Mouse (Mus musculus) spleen, adult 2 months (tissue): ENCODE measurements around the gene Aldob. TPM values are rescaled to one million over a fixed set of nuclear protein-coding genes. Genes with fewer than 3 reads are reported as not detected.

Experiments
- DNase-seq, 2 experiments: peaks; one replicate each; pipeline versions ENCODE4 v3.0.0 to v3.0.0-alpha.2; 2012 to 2021; ENCODE audit warnings: low spot score in 2 of 2, low read depth in 1 of 2
- H3K27ac ChIP-seq: fragments of 200-500 bp; 2 replicates; pipeline ENCODE4 v1.5.1; 2012; ENCODE audit warnings: low read length, inconsistent platforms; ENCODE audit not compliant: insufficient read depth
- H3K27me3 ChIP-seq: fragments of 200-500 bp; 2 replicates; pipeline ENCODE4 v1.6.1; 2012; ENCODE audit warnings: mild to moderate bottlenecking, moderate library complexity, low read length, inconsistent platforms; ENCODE audit not compliant: control insufficient read depth, insufficient read depth
- H3K36me3 ChIP-seq: fragments of 200-500 bp; 2 replicates; pipeline ENCODE4 v1.6.1; 2012; ENCODE audit warnings: mild to moderate bottlenecking, low read length, inconsistent platforms; ENCODE audit not compliant: control insufficient read depth, insufficient read depth
- H3K4me1 ChIP-seq: fragments of 200-500 bp; 2 replicates; pipeline ENCODE4 v1.6.1; 2011; ENCODE audit warnings: inconsistent platforms; ENCODE audit not compliant: control insufficient read depth, insufficient read depth, insufficient read length
- H3K4me3 ChIP-seq: fragments of 200-500 bp; 2 replicates; pipeline ENCODE4 v1.5.1; 2011; ENCODE audit warnings: mild to moderate bottlenecking, inconsistent platforms; ENCODE audit not compliant: insufficient read depth, insufficient read length; ENCODE audit errors: extremely low read depth
- CTCF ChIP-seq: fragments of 200-500 bp; IDR thresholded peaks from 2 replicates; pipeline ENCODE4 v1.5.1; 2011; ENCODE audit warnings: mild to moderate bottlenecking, inconsistent platforms; ENCODE audit not compliant: insufficient read depth, insufficient read length, insufficient replicate concordance; ENCODE audit errors: extremely low read depth
- POLR2A ChIP-seq: fragments of 200-500 bp; IDR thresholded peaks from 2 replicates; pipeline ENCODE4 v1.6.1; 2011; ENCODE audit warnings: low read depth, low read length, inconsistent platforms
- WGBS: fragments of 180-500 bp; shearing (Covaris S2); methylation state at CpG from one replicate; pipeline ENCODE4 v1.1.7; 2018; 5-methylcytosine and 5-hydroxymethylcytosine counted together
- polyA plus RNA-seq: library from polyadenylated mRNA; depleted of rRNA; stranded (reverse); fragments of >200 nt; gene quantifications from 2 replicates; pipeline ENCODE4 v1.2.3, GENCODE M21; 2012

The Aldob gene
- polyA plus RNA-seq, 1 experiment = 1.1 TPM

DNA sequence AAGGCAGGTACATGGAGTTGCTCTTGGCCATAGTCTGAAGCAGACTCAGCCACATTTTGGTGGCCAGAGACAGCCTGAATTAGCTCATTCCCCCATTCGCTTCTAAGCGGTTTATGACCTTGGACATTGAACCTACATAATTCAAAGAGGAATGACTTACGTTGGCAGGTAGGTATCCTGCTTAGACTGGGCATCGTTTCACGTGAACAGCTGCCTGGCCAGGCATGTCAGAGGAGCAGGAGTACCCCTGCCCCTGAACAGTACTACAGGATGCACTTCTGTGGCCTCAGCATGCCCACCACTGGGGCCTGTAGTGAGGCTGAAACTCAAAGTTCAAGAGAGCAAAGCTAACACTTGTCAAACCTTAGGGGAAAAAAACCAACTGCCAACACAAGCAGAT is 4.0 kb upstream of the Aldob start:
- 90% methylated on average over 5 of the region's 5 CpGs for WGBS
- Histone ChIP-seq H3K4me1 (no peaks in the 10 kb centered on the region), H3K27ac (no peak overlapping the region), H3K27me3 (no peaks in the 10 kb centered on the region), H3K36me3 (no peaks in the 10 kb centered on the region), H3K4me3 (no peak overlapping the region)
- no peak for DNase-seq
- no peak for TF ChIP-seq CTCF
- TF ChIP-seq POLR2A = no peak

GRCm38 (mm10) chr4:49547544-49548219 is 1.7 kb downstream of the Aldob start:
- Histone ChIP-seq H3K27me3 (no peaks in the 10 kb centered on the region), H3K4me1 (no peaks in the 10 kb centered on the region), H3K27ac (no peak overlapping the region), H3K4me3 (no peak overlapping the region), H3K36me3 (no peaks in the 10 kb centered on the region)
- WGBS = 84% methylated on average over 7 of the region's 7 CpGs
- no peak for DNase-seq
- TF ChIP-seq POLR2A (no peak), CTCF (no peak)

- no peak for DNase-seq
- Histone ChIP-seq H3K4me3 (no peak overlapping the region), H3K36me3 (no peaks in the 10 kb centered on the region), H3K4me1 (no peaks in the 10 kb centered on the region), H3K27ac (no peak overlapping the region), H3K27me3 (no peaks in the 10 kb centered on the region)
- 76% methylated on average over 6 of the region's 6 CpGs for WGBS
- TF ChIP-seq CTCF = no peak
- TF ChIP-seq POLR2A = no peak
Observed at GRCm38 (mm10) chr4:49546873-49547543, 2.3 kb downstream of the Aldob start.

DNA sequence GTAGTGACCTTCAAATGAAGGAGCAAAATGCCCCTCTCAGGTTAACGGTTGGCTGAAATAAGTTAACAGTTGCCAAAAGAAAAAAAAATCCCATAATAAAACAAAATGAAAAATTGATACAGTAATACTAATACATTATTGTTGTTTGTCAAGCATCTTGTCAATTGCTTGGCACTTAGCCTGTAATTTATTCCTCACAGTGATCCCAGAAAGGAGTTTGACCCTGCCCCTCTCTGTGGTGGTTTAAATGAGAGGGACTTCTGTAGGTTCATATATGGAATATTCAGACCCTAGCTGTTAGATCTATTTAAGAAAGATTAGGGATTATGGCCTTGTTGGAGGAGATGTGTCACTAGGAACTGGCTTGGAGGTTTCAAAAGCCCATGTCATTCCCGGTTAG is 3.3 kb downstream of the Aldob start:
- Histone ChIP-seq H3K4me1 (no peaks in the 10 kb centered on the region), H3K4me3 (no peak overlapping the region), H3K36me3 (no peaks in the 10 kb centered on the region), H3K27me3 (no peaks in the 10 kb centered on the region), H3K27ac (no peak overlapping the region)
- DNase-seq = no peak
- TF ChIP-seq CTCF (no peak), POLR2A (no peak)
- 82% methylated on average over 2 of the region's 2 CpGs for WGBS

DNA sequence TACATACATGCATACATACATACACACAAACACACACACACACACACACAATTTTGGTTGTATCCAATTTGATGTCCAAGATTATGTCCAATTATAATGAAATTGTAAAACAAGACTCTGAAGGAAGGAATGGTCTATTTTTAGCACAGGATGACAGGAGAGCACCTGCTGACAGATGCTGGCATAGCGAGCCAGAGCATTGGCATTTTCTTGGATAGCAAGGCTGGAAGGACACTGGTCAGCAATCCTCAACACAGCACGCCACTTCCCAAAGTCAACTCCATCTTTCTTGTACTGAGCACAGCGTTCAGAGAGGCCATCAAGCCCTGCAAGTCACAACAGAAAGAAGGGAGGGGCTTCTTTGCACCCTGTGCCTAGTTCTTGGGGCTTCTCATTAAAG is 8.4 kb downstream of the Aldob start:
- no peak overlapping the region for H3K4me3 ChIP-seq
- H3K36me3 ChIP-seq = no peaks in the 10 kb centered on the region
- TF ChIP-seq POLR2A = no peak
- TF ChIP-seq CTCF = no peak
- no peaks in the 10 kb centered on the region for H3K4me1 ChIP-seq
- 83% methylated on average over 3 of the region's 3 CpGs for WGBS
- H3K27ac ChIP-seq = no peak overlapping the region
- DNase-seq = no peak
- no peaks in the 10 kb centered on the region for H3K27me3 ChIP-seq

- H3K36me3 ChIP-seq = no peaks in the 10 kb centered on the region
- H3K27me3 ChIP-seq = no peaks in the 10 kb centered on the region
- no peak overlapping the region for H3K4me3 ChIP-seq
- 65% methylated on average over 6 of the region's 6 CpGs for WGBS
- TF ChIP-seq POLR2A (no peak), CTCF (no peak)
- H3K27ac ChIP-seq = no peak overlapping the region
- no peaks in the 10 kb centered on the region for H3K4me1 ChIP-seq
- DNase-seq = no peak
Observed at GRCm38 (mm10) chr4:49539665-49540064, 9.7 kb downstream of the Aldob start.

- DNase-seq = no peak
- Histone ChIP-seq H3K27ac (no peak overlapping the region), H3K4me1 (no peaks in the 10 kb centered on the region), H3K4me3 (no peak overlapping the region), H3K36me3 (no peaks in the 10 kb centered on the region), H3K27me3 (no peaks in the 10 kb centered on the region)
- 94% methylated on average over 4 of the region's 4 CpGs for WGBS
- no peak for TF ChIP-seq POLR2A
Observed at GRCm38 (mm10) chr4:49536671-49537070, 12.7 kb downstream of the Aldob start.
